Mouse (Mus musculus) erythroblast, embryonic 14.5 days (primary cell): ENCODE results near the gene Tmed9.

Source experiments
- GATA1 ChIP-seq: IDR thresholded peaks from 2 replicates; pipeline ENCODE4 v1.6.1; 2012; ENCODE audit warnings: low read length, inconsistent platforms, mixed read lengths
- TAL1 ChIP-seq: IDR thresholded peaks from 3 replicates; pipeline ENCODE4 v1.6.1; 2012; ENCODE audit warnings: low read length, inconsistent platforms, mixed read lengths

- TF ChIP-seq TAL1: no peak
- TF ChIP-seq GATA1: no peak
Measured at GRCm38 (mm10) chr13:55596802-55597201, 23.3 kb downstream of the Tmed9 start.
